Mouse (Mus musculus) kidney, adult 2 months (tissue): ENCODE results near the gene Tctex1d4. TPM values are rescaled to one million over a fixed set of nuclear protein-coding genes. Genes with fewer than 3 reads are reported as not detected.

Experiments
- DNase-seq: peaks from one replicate; pipeline ENCODE4 v3.0.0; 2021
- H3K27ac ChIP-seq: fragments of 200-500 bp; 2 replicates; pipeline ENCODE4 v1.5.1; 2012; ENCODE audit warnings: low read depth, low read length, control low read depth, inconsistent platforms; ENCODE audit not compliant: insufficient read depth
- H3K27me3 ChIP-seq: fragments of 200-500 bp; replicated peaks from 2 replicates; pipeline ENCODE4 v1.6.1; 2012; ENCODE audit warnings: mild to moderate bottlenecking, moderate library complexity, low read length, inconsistent platforms; ENCODE audit not compliant: control insufficient read depth, insufficient read depth
- H3K36me3 ChIP-seq: fragments of 200-500 bp; 2 replicates; pipeline ENCODE4 v1.6.1; 2012; ENCODE audit warnings: mild to moderate bottlenecking, moderate library complexity, low read length, inconsistent platforms; ENCODE audit not compliant: control insufficient read depth, insufficient read depth
- H3K4me1 ChIP-seq: fragments of 200-500 bp; 2 replicates; pipeline ENCODE4 v1.6.1; 2011; ENCODE audit warnings: low read length; ENCODE audit not compliant: control insufficient read depth, insufficient read depth
- H3K4me3 ChIP-seq: fragments of 200-500 bp; 2 replicates; pipeline ENCODE4 v1.5.1; 2011; ENCODE audit warnings: mild to moderate bottlenecking, low read depth, low read length, control low read depth; ENCODE audit not compliant: insufficient read depth
- CTCF ChIP-seq: fragments of 200-500 bp; conservative IDR thresholded peaks from 2 replicates; pipeline ENCODE4 v1.5.1; 2011; ENCODE audit warnings: low read depth, mild to moderate bottlenecking, control low read depth, low read length, moderate library complexity, mixed read lengths; ENCODE audit not compliant: insufficient read depth, insufficient read length
- POLR2A ChIP-seq: fragments of 200-500 bp; IDR thresholded peaks from one replicate; pipeline ENCODE4 v1.6.1; 2011; ENCODE audit warnings: low read depth, low read length, control low read depth
- WGBS: fragments of 180-500 bp; shearing (Covaris S2); methylation state at CpG from one replicate; pipeline ENCODE4 v1.1.7; 2018; 5-methylcytosine and 5-hydroxymethylcytosine counted together
- polyA plus RNA-seq: library from polyadenylated mRNA; depleted of rRNA; stranded (reverse); fragments of >200 nt; gene quantifications from 2 replicates; pipeline ENCODE4 v1.2.3, GENCODE M21; 2012; rRNA removed

Gene Tctex1d4
- polyA plus RNA-seq, 1 experiment: 0.20 TPM

GRCm38 (mm10) chr4:117161183-117161582 is 34.6 kb downstream of the Tctex1d4 start:
- no peak overlapping the region for H3K4me3 ChIP-seq
- TF ChIP-seq POLR2A (no peak), CTCF (no peak)
- 82% methylated on average over 4 of the region's 4 CpGs for WGBS
- no peak for DNase-seq
- no peaks in the 10 kb centered on the region for H3K36me3 ChIP-seq
- no peaks in the 10 kb centered on the region for H3K27me3 ChIP-seq
- H3K27ac ChIP-seq: no peak overlapping the region
- no peaks in the 10 kb centered on the region for H3K4me1 ChIP-seq

DNA sequence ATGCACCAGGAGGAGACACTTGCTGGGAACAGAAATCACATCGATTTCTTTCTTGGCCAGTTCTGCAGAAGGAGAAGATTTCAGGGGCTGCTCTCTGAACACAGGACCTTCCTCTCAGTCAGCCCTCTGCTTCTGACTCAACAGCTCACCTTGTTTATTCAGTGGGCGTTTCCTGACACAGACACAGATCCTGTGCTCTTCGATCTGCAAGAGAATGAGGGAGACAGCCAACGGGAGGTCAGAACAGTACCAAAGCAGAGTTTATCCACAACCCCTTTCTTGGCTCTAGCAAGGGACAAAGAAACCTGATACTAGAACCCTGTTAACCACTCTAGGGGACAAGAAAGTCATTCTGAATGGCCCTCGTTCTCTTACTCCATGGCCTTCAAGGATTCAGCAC is 43.3 kb downstream of the Tctex1d4 start:
- no peak for TF ChIP-seq POLR2A
- no peak for TF ChIP-seq CTCF
- 88% methylated on average over 5 of the region's 5 CpGs for WGBS

More for the DNA sequence above, 43.3 kb downstream of the Tctex1d4 start:
- no peak for DNase-seq
- H3K4me1 ChIP-seq: no peaks in the 10 kb centered on the region
- no peaks in the 10 kb centered on the region for H3K27me3 ChIP-seq
- H3K4me3 ChIP-seq: no peak overlapping the region
- H3K27ac ChIP-seq: no peak overlapping the region
- no peaks in the 10 kb centered on the region for H3K36me3 ChIP-seq

Other genes with a start within 250 kb of the Tctex1d4 start
- gene Zswim5, start 249.4 kb upstream of the Tctex1d4 start, polyA plus RNA-seq: 7.4 and 7.5 TPM in 2 replicates
- 107 and 114 TPM in 2 replicates for gene Urod, start 132.4 kb upstream of the Tctex1d4 start, polyA plus RNA-seq
- gene Hectd3, start 131.5 kb upstream of the Tctex1d4 start, polyA plus RNA-seq: 51.9 and 66.1 TPM in 2 replicates
- 8.0 and 9.2 TPM in 2 replicates for gene Eif2b3, start 107.4 kb upstream of the Tctex1d4 start, polyA plus RNA-seq
- gene Ptch2, start 30.7 kb upstream of the Tctex1d4 start, polyA plus RNA-seq: 5.0 and 7.1 TPM in 2 replicates
- gene Btbd19, start 1.1 kb upstream of the Tctex1d4 start, polyA plus RNA-seq: 4.5 and 4.6 TPM in 2 replicates
- gene Plk3, start 7.2 kb downstream of the Tctex1d4 start, polyA plus RNA-seq: 6.9 and 8.6 TPM in 2 replicates
- gene Rps8, start 29.4 kb downstream of the Tctex1d4 start, polyA plus RNA-seq: 372 and 534 TPM in 2 replicates
- 0.20 and 0.50 TPM in 2 replicates for gene Kif2c, start 55.8 kb downstream of the Tctex1d4 start, polyA plus RNA-seq
- 88.1 and 93.5 TPM in 2 replicates for gene Tmem53, start 125.2 kb downstream of the Tctex1d4 start, polyA plus RNA-seq
- 0.25 and 0.53 TPM in 2 replicates for gene Armh1, start 125.3 kb downstream of the Tctex1d4 start, polyA plus RNA-seq